Mouse (Mus musculus): ENCODE data around the gene Zfp839. TPM values are rescaled to one million over a fixed set of nuclear protein-coding genes. Genes with fewer than 3 reads are reported as not detected.
A peak's percentile ranks its signal among the peaks of the same experiment; 100 is the strongest.

Gene Zfp839
- total RNA-seq, 2 experiments from 2014 or later = 10.3 to 12.7 TPM

DNA sequence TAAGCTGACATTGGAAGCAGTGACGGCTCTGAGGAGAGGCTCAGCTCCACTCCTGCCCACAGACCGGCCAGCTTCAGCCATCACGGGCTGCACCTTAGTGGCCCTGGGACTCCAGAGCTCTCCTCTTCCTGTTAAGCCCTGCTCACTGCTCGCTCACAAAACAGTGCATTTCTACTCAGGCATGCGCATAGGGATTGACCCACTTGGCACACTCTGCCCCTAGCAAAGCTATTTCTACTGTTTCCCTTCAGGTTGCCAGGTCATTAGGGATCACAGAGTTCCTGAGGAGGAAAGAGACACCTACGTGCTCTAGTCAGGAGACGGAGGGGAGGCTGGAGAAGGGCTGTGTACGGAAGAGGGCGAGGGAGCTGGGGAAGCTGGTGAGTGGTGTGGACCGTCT lies 15.9 kb downstream of the Zfp839 start:
- no peak for DNase-seq (ENCODE audit: extremely low spot score in 1 of 2, low spot score in 1 of 2)

GRCm38 (mm10) chr12:110870107-110870506 lies 20.1 kb downstream of the Zfp839 start:
- DNase-seq (ENCODE audit: extremely low spot score in 1 of 2, low spot score in 1 of 2) = no peak

GRCm38 (mm10) chr12:110871247-110871646 lies 21.2 kb downstream of the Zfp839 start:
- no peak for DNase-seq (ENCODE audit: extremely low spot score in 1 of 2, low spot score in 1 of 2)

DNA sequence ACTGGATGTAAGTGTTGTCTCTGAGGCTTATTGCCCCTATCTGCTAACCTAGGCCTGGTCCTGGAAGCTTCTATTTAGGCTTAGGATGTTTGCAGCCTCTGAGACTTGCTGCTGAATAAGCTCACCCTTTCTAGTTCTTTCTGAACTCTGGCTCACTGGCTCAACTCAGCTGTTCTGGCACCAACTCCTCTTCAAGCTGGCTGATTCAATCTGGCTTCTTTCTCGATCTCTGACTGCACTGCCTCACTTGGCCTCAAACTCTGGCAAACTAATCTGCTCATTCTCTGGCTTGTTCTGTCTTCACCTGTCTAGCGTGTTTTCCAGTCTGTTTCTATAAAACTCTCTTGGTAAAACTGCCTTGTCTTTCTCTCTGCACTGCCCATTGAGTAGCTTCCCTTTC lies 25.3 kb downstream of the Zfp839 start:
- no peak for DNase-seq (ENCODE audit: extremely low spot score in 1 of 2, low spot score in 1 of 2)

GRCm38 (mm10) chr12:110882291-110882690 lies 32.2 kb downstream of the Zfp839 start:
- DNase-seq (ENCODE audit: extremely low spot score in 1 of 2, low spot score in 1 of 2) = no peak

DNA sequence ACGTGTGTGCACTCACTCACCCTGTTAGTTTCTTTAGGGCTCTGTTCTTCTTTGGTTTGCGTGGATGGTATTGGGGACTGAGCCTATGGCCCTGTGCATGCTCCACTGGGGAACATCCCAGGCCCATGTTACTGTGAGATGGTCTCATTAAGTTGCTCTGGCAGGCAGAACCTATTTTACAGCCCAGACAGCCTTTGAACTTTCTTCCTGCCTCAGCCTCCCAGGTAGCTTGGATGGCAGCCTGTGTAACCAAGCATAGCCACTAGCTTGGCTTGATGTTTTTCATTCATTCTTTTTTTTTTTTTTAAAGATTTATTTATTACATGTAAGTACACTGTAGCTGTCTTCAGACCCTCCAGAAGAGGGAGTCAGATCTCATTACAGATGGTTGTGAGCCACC lies 35.2 kb downstream of the Zfp839 start:
- DNase-seq (ENCODE audit: extremely low spot score in 1 of 2, low spot score in 1 of 2) = no peak

DNA sequence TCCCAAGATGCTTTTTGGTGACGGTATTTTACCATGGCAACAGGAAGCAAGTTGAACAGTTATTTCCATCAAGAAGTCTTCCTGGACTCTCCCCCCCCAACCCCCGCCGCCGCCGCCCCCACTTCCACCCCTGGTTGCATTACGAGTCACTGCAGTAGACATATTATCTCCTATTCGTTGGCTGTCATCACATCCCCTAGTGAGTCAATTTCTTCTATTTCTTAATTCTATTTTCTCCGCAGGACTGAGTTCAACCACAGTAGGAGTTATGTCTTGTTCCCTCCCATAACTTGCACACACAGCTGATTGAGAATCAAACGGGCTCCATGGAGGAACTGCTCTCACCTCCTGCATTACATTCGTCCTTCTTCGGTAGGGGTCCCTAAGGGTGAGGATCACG lies 38.1 kb downstream of the Zfp839 start:
- no peak for DNase-seq (ENCODE audit: extremely low spot score in 1 of 2, low spot score in 1 of 2)

GRCm38 (mm10) chr12:110888606-110889005 lies 38.6 kb downstream of the Zfp839 start:
- DNase-seq (ENCODE audit: extremely low spot score in 1 of 2, low spot score in 1 of 2) = peak in 1 of 2 experiments; percentile 12

GRCm38 (mm10) chr12:110889036-110890020 lies 39.3 kb downstream of the Zfp839 start, which contains the start of the genes Cinp and Tecpr2:
TSS of gene Cinp (minus strand) at chr12:110889145.
TSS of gene Tecpr2 (plus strand) at chr12:110889264.
- peak; percentile 89 to 90 for DNase-seq (ENCODE audit: extremely low spot score in 1 of 2, low spot score in 1 of 2)

DNA sequence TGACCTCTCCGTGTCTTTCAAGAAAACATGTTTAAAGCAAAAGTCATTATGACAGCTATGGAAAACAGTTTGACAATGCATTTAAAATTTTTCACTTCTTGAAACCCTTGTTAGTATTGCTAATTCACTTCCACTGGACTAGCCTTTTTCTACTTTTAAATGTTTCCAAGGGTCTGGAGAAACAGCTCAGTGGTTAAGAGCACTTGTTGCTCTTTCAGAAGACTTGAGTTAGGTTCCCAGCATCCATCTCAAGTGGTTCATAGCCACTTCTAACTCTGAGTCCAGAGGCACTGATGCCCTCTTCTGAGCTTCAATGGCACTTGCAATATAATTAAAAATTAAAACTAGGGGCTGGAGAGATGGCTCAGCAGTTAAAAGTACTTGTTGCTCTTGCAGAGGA lies 41.8 kb downstream of the Zfp839 start:
- no peak for DNase-seq (ENCODE audit: extremely low spot score in 1 of 2, low spot score in 1 of 2)

DNA sequence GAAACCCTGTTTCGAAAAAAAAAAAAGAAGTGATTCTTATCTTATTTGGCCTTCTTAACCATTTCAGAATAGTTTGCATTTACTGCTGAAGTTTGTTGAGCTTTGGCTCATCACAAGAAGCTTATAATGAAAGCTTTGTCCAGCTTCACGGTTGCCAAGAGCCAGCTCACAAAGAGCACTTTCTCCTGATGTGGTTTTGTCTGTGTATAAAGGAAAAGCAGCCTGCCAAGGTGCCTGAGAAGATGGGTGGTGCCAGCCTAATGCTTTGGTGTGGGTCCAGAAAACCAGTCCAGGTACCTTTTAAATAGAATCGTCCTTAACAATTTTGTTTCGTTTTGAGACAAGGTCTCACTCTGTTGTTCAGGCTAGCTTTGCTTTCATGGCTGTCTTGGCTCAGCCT lies 52.1 kb downstream of the Zfp839 start:
- DNase-seq (ENCODE audit: extremely low spot score in 1 of 2, low spot score in 1 of 2) = no peak

DNA sequence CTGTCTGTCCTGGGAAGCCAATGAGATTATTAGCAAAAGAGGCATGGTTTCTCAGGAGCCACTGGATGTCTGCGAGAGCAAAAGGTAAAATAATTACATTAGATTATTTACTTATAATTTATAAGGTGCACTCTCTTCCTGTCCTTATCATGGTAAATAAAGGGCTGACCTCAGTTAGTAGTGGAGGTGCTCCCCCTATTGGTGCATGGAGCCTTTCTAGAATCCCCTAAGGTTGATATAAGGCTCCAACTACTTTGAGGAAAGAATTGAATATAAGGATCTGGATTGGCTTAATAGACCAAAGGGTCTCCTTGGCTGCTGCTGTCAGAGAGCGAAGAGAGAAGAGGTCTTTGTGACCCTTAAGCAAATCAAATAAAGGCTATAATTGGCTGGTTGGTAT lies 53.5 kb downstream of the Zfp839 start:
- no peak for DNase-seq (ENCODE audit: extremely low spot score in 1 of 2, low spot score in 1 of 2)

DNA sequence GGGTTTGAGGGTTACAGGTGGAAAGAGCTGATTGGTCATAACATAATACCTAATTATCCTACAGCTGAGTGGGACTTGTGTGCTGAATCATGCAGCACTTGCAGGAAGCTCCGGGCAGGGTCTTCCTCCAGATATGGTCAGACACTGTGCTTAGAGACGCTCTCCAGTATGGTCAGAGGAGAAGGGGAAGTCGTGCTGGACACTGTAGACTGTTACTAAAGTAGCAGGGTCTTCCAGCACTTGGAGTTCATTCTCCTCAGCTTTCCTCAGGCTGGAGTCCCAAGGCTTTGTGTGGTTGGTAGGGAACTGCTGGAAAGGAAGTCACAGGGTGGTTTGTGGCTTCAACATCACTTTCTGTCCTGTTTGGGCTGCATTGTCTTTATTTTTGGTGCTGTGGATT lies 57.8 kb downstream of the Zfp839 start:
- no peak for DNase-seq (ENCODE audit: extremely low spot score in 1 of 2, low spot score in 1 of 2)

DNA sequence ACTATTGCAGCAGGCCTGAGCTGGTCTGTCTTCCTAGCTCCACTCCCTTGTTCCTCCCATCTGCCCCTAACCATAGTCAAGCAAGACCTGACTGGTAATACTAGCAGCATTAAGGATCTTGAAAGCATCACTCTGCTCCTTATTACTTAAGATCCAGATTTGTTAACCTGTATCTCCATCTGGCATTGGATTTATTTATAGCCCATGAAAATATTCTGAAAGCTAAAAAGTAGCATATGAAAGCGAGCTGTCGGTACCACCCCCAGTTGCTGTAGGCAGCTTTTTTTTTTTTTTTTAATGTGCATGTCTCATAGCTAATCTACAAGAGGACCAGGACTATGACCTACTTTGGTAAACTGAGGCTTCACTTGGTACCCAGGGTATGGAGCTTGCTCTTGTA lies 59.9 kb downstream of the Zfp839 start:
- DNase-seq (ENCODE audit: extremely low spot score in 1 of 2, low spot score in 1 of 2) = no peak

- no peak for DNase-seq (ENCODE audit: extremely low spot score in 1 of 2, low spot score in 1 of 2)
Measured at GRCm38 (mm10) chr12:110915761-110916160, 65.7 kb downstream of the Zfp839 start.

Other genes starting within 250 kb of the Zfp839 start
- gene Dync1h1, start 248.8 kb upstream of the Zfp839 start, total RNA-seq (2021) = 100 to 1,000 TPM; 263 to 299 TPM
- not detected for gene 1700001K19Rik, start 167.6 kb upstream of the Zfp839 start, total RNA-seq (2021)
- 100 to 1,000 TPM; 874 to 929 TPM for gene Hsp90aa1, start 147.5 kb upstream of the Zfp839 start, total RNA-seq (2021)
- 10 to 100 TPM; 38.8 to 41.6 TPM for gene Wdr20, start 112.3 kb upstream of the Zfp839 start, total RNA-seq (2021)
- gene Mok, start 9.3 kb upstream of the Zfp839 start, total RNA-seq (2021) = 10 to 100 TPM; 10.5 to 11.4 TPM
- gene Cinp, start 38.9 kb downstream of the Zfp839 start, total RNA-seq (2021) = 10 to 100 TPM; 70.4 to 76.3 TPM
- gene Tecpr2, start 39.0 kb downstream of the Zfp839 start, total RNA-seq (2021) = 10 to 100 TPM; 40.5 to 41.4 TPM
- gene Ankrd9, start 128.8 kb downstream of the Zfp839 start, total RNA-seq (2021) = 10 to 100 TPM; 11.2 to 12.1 TPM
- gene Rcor1, start 189.1 kb downstream of the Zfp839 start, total RNA-seq (2021) = 10 to 100 TPM; 16.8 to 17.9 TPM